Mouse (Mus musculus) limb, embryonic 13.5 days (tissue): ENCODE results near the gene Plxnc1. TPM values are rescaled to one million over a fixed set of nuclear protein-coding genes. Genes with fewer than 3 reads are reported as not detected.

Experiments used
- ATAC-seq: fragments of 200-750 bp; cut with Nextera tagmentation; 2 replicates; pipeline ENCODE4 v1.8.0; 2017; ENCODE audit warnings: low read depth, moderate number of reproducible peaks, moderate TSS enrichment; ENCODE audit not compliant: low FRiP score
- H3K27ac ChIP-seq: fragments of 300-500 bp; sonication (generic); 2 replicates; pipeline ENCODE4 v1.5.1; 2015; ENCODE audit warnings: inconsistent platforms, mild to moderate bottlenecking, moderate library complexity
- H3K27me3 ChIP-seq: fragments of 300-500 bp; sonication (generic); 2 replicates; pipeline ENCODE4 v1.6.1; 2015; ENCODE audit warnings: mild to moderate bottlenecking, inconsistent platforms
- H3K36me3 ChIP-seq: fragments of 300-500 bp; sonication (generic); 2 replicates; pipeline ENCODE4 v1.6.1; 2015; ENCODE audit warnings: inconsistent platforms, mild to moderate bottlenecking, moderate library complexity
- H3K4me1 ChIP-seq: fragments of 300-500 bp; sonication (generic); 2 replicates; pipeline ENCODE4 v1.6.1; 2015; ENCODE audit warnings: inconsistent platforms
- H3K4me2 ChIP-seq: fragments of 300-500 bp; sonication (generic); replicated peaks from 2 replicates; pipeline ENCODE4 v1.6.1; 2015; ENCODE audit warnings: inconsistent platforms, mild to moderate bottlenecking, moderate library complexity
- H3K4me3 ChIP-seq: fragments of 300-500 bp; sonication (generic); 2 replicates; pipeline ENCODE4 v1.5.1; 2015; ENCODE audit warnings: moderate library complexity, mild to moderate bottlenecking, inconsistent platforms
- H3K9ac ChIP-seq: fragments of 300-500 bp; sonication (generic); 2 replicates; pipeline ENCODE4 v1.6.1; 2015; ENCODE audit warnings: mild to moderate bottlenecking, inconsistent platforms
- H3K9me3 ChIP-seq: fragments of 300-500 bp; sonication (generic); 2 replicates; pipeline ENCODE4 v1.6.1; 2016; ENCODE audit warnings: inconsistent platforms
- WGBS: fragments of 180-500 bp; shearing (Covaris S2); methylation state at CpG from one replicate; pipeline ENCODE4 v1.1.7; 2015; 5-methylcytosine and 5-hydroxymethylcytosine counted together
- polyA plus RNA-seq: library from polyadenylated mRNA; unstranded; fragments of >200 nt; fragmentation: Nextera tagmentation; extraction: Ambion mirVana; gene quantifications from 2 replicates; pipeline ENCODE4 v1.2.1, GENCODE M21; 2015

Gene Plxnc1
- polyA plus RNA-seq, 1 experiment from 2014 or later = 2.7 TPM

DNA sequence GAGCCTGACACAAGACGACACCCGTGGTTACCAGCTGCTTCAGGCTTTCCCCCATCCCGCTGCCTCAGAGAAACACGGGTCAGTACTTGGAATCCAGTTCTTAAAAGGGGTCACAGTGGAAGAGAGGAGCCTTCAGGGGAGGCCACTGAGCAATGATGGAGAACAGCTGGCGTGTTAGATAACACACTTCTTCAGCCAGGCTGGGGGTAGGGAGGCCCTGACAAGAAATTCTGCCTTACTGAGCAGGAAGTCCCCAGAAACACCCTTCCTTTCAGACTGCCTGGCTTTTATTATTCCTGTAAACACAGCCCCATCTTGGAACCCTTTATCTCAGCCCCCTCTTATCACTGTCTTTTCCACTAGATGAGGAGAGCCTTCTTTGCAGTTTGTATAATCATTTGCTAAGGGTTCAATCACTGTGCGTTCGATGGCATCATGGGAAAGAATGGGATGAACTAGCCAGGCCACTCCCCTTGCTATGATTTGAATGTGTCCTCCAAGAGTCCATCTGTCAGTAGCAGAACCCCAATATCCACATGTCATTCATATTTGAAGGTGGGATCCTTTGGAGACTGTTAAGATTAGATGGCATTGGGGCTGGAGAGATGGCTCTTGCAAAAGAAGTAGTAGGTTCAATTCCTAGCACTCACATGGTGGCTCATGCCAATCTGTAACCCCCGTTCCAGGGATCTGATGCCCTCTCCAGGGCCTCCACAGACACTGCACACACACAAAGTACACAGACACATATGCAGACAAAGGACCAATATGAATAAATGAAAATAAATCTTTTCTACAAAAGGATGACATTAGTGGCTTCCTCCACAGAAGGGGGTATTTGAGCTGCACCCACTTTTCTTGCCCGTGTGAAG lies 12.4 kb downstream of the Plxnc1 start:
- Histone ChIP-seq H3K36me3 (no peaks in the 10 kb centered on the region), H3K27me3 (0 out of 2 replicates have a peak, but pooled peaks cover 2% of the 10 kb centered on the region), H3K4me3 (no peak overlapping the region), H3K9me3 (no peaks in the 10 kb centered on the region), H3K4me2 (no peak overlapping the region), H3K27ac (no peak overlapping the region), H3K4me1 (no peaks in the 10 kb centered on the region), H3K9ac (no peak overlapping the region)
- 70% methylated on average over 9 of the region's 9 CpGs for WGBS
- no peak for ATAC-seq

- no peak overlapping the region for H3K4me2 ChIP-seq
- H3K9me3 ChIP-seq = no peaks in the 10 kb centered on the region
- H3K9ac ChIP-seq = no peak overlapping the region
- no peak overlapping the region for H3K4me3 ChIP-seq
- 0 out of 2 replicates have a peak, but pooled peaks cover 4% of the 10 kb centered on the region for H3K4me1 ChIP-seq
- no peaks in the 10 kb centered on the region for H3K36me3 ChIP-seq
- H3K27ac ChIP-seq = no peak overlapping the region
- no peak for ATAC-seq
- no peaks in the 10 kb centered on the region for H3K27me3 ChIP-seq
- WGBS = 86% methylated on average over 4 of the region's 4 CpGs
Observed at GRCm38 (mm10) chr10:94928164-94928563, 16.5 kb downstream of the Plxnc1 start.

GRCm38 (mm10) chr10:94926297-94926696 lies 18.3 kb downstream of the Plxnc1 start:
- Histone ChIP-seq H3K27ac (no peak overlapping the region), H3K4me2 (no peak overlapping the region), H3K4me3 (no peak overlapping the region), H3K9me3 (no peaks in the 10 kb centered on the region), H3K36me3 (no peaks in the 10 kb centered on the region), H3K9ac (no peak overlapping the region), H3K4me1 (0 out of 2 replicates have a peak, but pooled peaks cover 4% of the 10 kb centered on the region), H3K27me3 (no peaks in the 10 kb centered on the region; the same call in 1 of the 2 replicates)
- 68% methylated on average over 3 of the region's 3 CpGs for WGBS
- no peak for ATAC-seq

GRCm38 (mm10) chr10:94924878-94925277 lies 19.8 kb downstream of the Plxnc1 start:
- H3K4me2 ChIP-seq = no peak overlapping the region
- H3K9me3 ChIP-seq = no peaks in the 10 kb centered on the region
- no peaks in the 10 kb centered on the region for H3K36me3 ChIP-seq
- 93% methylated on average over 4 of the region's 4 CpGs for WGBS
- no peak overlapping the region for H3K4me3 ChIP-seq
- H3K4me1 ChIP-seq = 0 out of 2 replicates have a peak, but pooled peaks cover 7% of the 10 kb centered on the region
- no peak for ATAC-seq
- no peak overlapping the region for H3K27ac ChIP-seq
- no peak overlapping the region for H3K9ac ChIP-seq
- no peaks in the 10 kb centered on the region; the same call in 1 of the 2 replicates for H3K27me3 ChIP-seq

GRCm38 (mm10) chr10:94924450-94924849 lies 20.2 kb downstream of the Plxnc1 start:
- Histone ChIP-seq H3K4me1 (0 out of 2 replicates have a peak, but pooled peaks cover 11% of the 10 kb centered on the region), H3K9ac (no peak overlapping the region), H3K27ac (no peak overlapping the region), H3K36me3 (no peaks in the 10 kb centered on the region), H3K4me3 (no peak overlapping the region), H3K4me2 (no peak overlapping the region), H3K27me3 (no peaks in the 10 kb centered on the region; the same call in 1 of the 2 replicates), H3K9me3 (no peaks in the 10 kb centered on the region)
- WGBS = 85% methylated on average over 4 of the region's 4 CpGs
- no peak for ATAC-seq

- H3K27me3 ChIP-seq = no peaks in the 10 kb centered on the region; the same call in 1 of the 2 replicates
- 0 out of 2 replicates have a peak, but pooled peaks cover 12% of the 10 kb centered on the region for H3K4me1 ChIP-seq
- no peaks in the 10 kb centered on the region for H3K9me3 ChIP-seq
- no peak overlapping the region for H3K9ac ChIP-seq
- no peak overlapping the region for H3K4me3 ChIP-seq
- WGBS = 76% methylated on average over 7 of the region's 7 CpGs
- ATAC-seq = no peak
- no peak overlapping the region for H3K4me2 ChIP-seq
- H3K36me3 ChIP-seq = no peaks in the 10 kb centered on the region
- no peak overlapping the region for H3K27ac ChIP-seq
Observed at GRCm38 (mm10) chr10:94923337-94923762, 21.3 kb downstream of the Plxnc1 start.

DNA sequence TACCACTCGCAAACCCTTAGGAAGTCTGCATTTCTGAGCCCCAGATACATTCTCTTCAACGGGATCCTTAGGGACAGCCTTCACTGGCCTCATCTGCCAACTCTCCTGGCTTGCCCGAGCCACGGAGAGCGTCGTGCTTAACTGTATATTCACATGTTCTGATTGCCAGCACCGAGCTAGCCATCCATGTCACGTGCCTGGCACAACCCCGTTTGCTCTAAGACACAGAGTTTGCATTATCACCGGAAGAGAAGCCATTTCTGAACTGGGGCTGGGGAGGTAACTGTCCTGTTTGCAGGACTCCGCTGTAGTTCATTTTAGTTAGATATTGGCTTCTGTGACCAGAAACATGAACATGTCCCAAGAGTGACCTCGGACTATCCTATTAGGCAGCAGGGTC lies 21.8 kb downstream of the Plxnc1 start:
- Histone ChIP-seq H3K4me3 (no peak overlapping the region), H3K9me3 (no peaks in the 10 kb centered on the region), H3K27me3 (no peaks in the 10 kb centered on the region; the same call in 1 of the 2 replicates), H3K4me2 (no peak overlapping the region), H3K4me1 (peaks cover 15% of the 10 kb centered on the region), H3K36me3 (no peaks in the 10 kb centered on the region), H3K9ac (no peak overlapping the region), H3K27ac (no peak overlapping the region)
- WGBS = 87% methylated on average over 12 of the region's 12 CpGs
- no peak for ATAC-seq

DNA sequence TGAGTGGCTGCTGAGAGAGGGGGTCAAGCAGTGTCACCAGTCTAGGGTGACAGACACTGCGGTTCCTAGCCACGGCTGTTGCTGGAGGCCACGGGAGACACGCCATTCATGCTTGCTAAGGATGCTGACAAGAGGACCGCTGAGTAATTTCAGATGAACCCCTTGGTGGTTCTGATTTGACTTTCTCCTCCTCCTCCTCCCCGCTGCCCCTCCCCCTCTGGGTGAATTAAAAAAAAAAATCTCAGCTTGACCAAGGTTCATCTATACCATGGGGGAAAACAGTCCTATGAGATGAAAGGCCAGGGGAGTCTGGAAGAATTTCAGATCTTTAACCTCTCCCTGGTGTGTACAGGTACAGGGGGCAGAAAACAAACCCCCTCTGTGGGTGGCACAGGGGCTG lies 22.9 kb downstream of the Plxnc1 start:
- H3K9me3 ChIP-seq = no peaks in the 10 kb centered on the region
- no peak overlapping the region for H3K4me3 ChIP-seq
- H3K27ac ChIP-seq = no peak overlapping the region
- 69% methylated on average over 6 of the region's 6 CpGs for WGBS
- no peak overlapping the region for H3K9ac ChIP-seq
- H3K36me3 ChIP-seq = no peaks in the 10 kb centered on the region
- peaks cover 22% of the 10 kb centered on the region for H3K4me1 ChIP-seq
- no peaks in the 10 kb centered on the region; the same call in 1 of the 2 replicates for H3K27me3 ChIP-seq
- ATAC-seq = no peak
- H3K4me2 ChIP-seq = no peak overlapping the region

GRCm38 (mm10) chr10:94920526-94920925 lies 24.1 kb downstream of the Plxnc1 start:
- H3K4me1 ChIP-seq = peaks cover 22% of the 10 kb centered on the region
- 64% methylated on average over 8 of the region's 8 CpGs for WGBS
- no peak overlapping the region for H3K4me2 ChIP-seq
- H3K4me3 ChIP-seq = no peak overlapping the region
- H3K9ac ChIP-seq = no peak overlapping the region
- no peaks in the 10 kb centered on the region; the same call in 1 of the 2 replicates for H3K27me3 ChIP-seq
- no peak for ATAC-seq
- no peaks in the 10 kb centered on the region for H3K9me3 ChIP-seq
- H3K27ac ChIP-seq = no peak overlapping the region
- no peaks in the 10 kb centered on the region for H3K36me3 ChIP-seq

DNA sequence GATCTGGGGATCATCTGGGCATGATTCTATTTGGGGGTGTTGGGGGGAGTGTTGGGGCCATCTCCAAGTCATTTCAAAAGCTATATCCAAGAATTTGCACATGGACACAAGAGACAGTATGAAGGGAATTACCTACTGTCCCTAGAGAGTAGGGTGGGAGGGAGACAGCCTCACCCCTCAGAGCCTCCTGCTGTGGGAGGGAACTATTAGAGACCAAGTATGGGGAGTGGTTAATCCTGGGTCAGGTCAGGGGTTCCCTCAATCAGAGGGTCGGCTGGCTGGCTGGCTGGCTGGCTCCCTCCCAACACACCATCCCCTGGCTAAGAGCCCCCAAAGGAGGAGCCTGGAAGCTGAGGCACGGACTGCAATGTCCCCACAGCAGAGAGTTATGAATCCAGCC lies 24.7 kb downstream of the Plxnc1 start:
- Histone ChIP-seq H3K27me3 (no peaks in the 10 kb centered on the region; the same call in 1 of the 2 replicates), H3K9ac (no peak overlapping the region), H3K9me3 (no peaks in the 10 kb centered on the region), H3K27ac (no peak overlapping the region), H3K4me2 (no peak overlapping the region), H3K4me1 (peaks cover 22% of the 10 kb centered on the region), H3K36me3 (no peaks in the 10 kb centered on the region), H3K4me3 (no peak overlapping the region)
- ATAC-seq = no peak
- WGBS = 55% methylated on average over 2 of the region's 2 CpGs

DNA sequence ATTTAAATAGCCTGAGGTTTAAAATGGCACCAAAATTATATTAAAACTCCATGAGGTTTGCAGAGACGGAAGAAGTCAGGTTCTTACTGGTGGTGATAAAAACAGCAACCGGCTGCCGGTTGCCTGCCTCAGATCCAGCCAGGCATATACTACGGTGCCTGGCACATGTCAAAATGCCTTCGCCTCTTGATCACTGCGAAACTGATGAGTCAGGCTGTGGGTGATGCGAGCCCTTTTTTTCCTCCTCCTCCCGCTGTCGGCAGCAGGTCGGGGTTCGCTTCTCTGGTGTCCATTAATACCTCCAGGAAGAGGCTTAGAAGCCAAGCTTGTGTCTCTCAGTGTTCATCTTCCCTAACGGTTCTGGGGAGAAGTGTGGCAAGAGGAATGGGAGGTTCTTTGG lies 25.1 kb downstream of the Plxnc1 start:
- Histone ChIP-seq H3K9me3 (no peaks in the 10 kb centered on the region), H3K27me3 (no peaks in the 10 kb centered on the region; the same call in 1 of the 2 replicates), H3K9ac (no peak overlapping the region), H3K4me3 (no peak overlapping the region), H3K4me2 (no peak overlapping the region; the same call in 1 of the 2 replicates), H3K4me1 (peaks cover 22% of the 10 kb centered on the region), H3K27ac (no peak overlapping the region), H3K36me3 (no peaks in the 10 kb centered on the region)
- no peak for ATAC-seq
- 61% methylated on average over 12 of the region's 12 CpGs for WGBS

- no peak for ATAC-seq
- H3K27me3 ChIP-seq = no peaks in the 10 kb centered on the region; the same call in 1 of the 2 replicates
- no peak overlapping the region for H3K27ac ChIP-seq
- no peak overlapping the region for H3K4me3 ChIP-seq
- no peaks in the 10 kb centered on the region for H3K9me3 ChIP-seq
- no peak overlapping the region for H3K4me2 ChIP-seq
- peaks cover 22% of the 10 kb centered on the region for H3K4me1 ChIP-seq
- no peak overlapping the region for H3K9ac ChIP-seq
- 79% methylated on average over 7 of the region's 7 CpGs for WGBS
- no peaks in the 10 kb centered on the region for H3K36me3 ChIP-seq
Observed at GRCm38 (mm10) chr10:94918618-94919017, 26.0 kb downstream of the Plxnc1 start.
